Mouse (Mus musculus): ENCODE measurements around the gene Atp5g1. TPM values are rescaled to one million over a fixed set of nuclear protein-coding genes. Genes with fewer than 3 reads are reported as not detected.

Atp5g1 gene
- polyA plus RNA-seq, 1 experiment from 2014 or later: 435 TPM

- Histone ChIP-seq H3K4me3 (no peak overlapping the region), H3K36me3 (ENCODE audit: poor library complexity, severe bottlenecking) (peaks cover 39% of the 10 kb centered on the region), H3K9me3 (replicated peaks) (no peaks in the 10 kb centered on the region), H3K27ac (no peak overlapping the region), H3K4me2 (no peak overlapping the region), H3K4me1 (peaks cover 23% of the 10 kb centered on the region), H3K9ac (no peak overlapping the region), H3K27me3 (0 out of 2 replicates have a peak, but pooled peaks cover 2% of the 10 kb centered on the region)
- 94% methylated on average over 5 of the region's 5 CpGs for WGBS
- ATAC-seq: no peak
Measured at GRCm38 (mm10) chr11:96037499-96037898, 38.0 kb downstream of the Atp5g1 start.

- Histone ChIP-seq H3K4me1 (peaks cover 23% of the 10 kb centered on the region), H3K27me3 (peaks cover 5% of the 10 kb centered on the region; the same call in 1 of the 2 replicates), H3K9me3 (replicated peaks) (no peaks in the 10 kb centered on the region), H3K4me2 (peak overlapping the region; percentile 95), H3K4me3 (peak overlapping the region; percentile 91), H3K27ac (no peak overlapping the region), H3K9ac (peak overlapping the region; percentile 85), H3K36me3 (ENCODE audit: poor library complexity, severe bottlenecking) (peaks cover 19% of the 10 kb centered on the region)
- 9% methylated on average over 6 of the region's 6 CpGs for WGBS
- no peak; the same call in 1 of the 2 replicates for ATAC-seq
Measured at GRCm38 (mm10) chr11:96035133-96035532, 40.3 kb downstream of the Atp5g1 start.

DNA sequence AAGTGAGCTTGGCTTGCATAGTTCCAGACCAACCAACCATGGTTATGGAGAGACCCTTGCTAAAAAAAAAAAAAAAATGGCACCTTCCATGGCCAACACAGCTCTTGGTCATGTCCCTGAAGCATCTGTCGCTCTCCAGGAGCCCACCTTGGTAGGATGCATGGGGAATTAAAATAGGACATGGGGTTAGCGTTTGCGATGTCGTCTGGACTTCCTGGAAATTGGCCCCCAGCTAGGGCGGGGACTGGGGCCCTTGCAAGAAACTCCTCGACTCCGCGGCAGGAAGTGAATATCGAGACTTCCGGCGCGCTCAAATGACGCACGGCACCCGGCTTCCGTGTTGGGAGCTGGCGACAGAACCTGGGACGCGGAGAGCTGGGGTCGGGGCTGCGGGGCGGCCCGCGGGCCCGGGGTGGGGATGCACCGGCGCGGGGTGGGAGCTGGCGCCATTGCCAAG is 40.8 kb downstream of the Atp5g1 start, which contains the start of gene Snf8:
Snf8 (plus strand) TSS at position 290 of the 457 bp plus-strand sequence.
- under 1% methylated on average over 29 of the region's 29 CpGs for WGBS
- peak within 1 kb of the TSS; percentile 95 for H3K4me2 ChIP-seq
- H3K4me3 ChIP-seq: peak within 1 kb of the TSS; percentile 91
- H3K9ac ChIP-seq: peak within 1 kb of the TSS; percentile 85
- H3K27me3 ChIP-seq: peaks cover 5% of the 10 kb centered on the region; the same call in 1 of the 2 replicates
- peaks cover 16% of the 10 kb centered on the region for H3K36me3 ChIP-seq (ENCODE audit: poor library complexity, severe bottlenecking)
- peaks cover 23% of the 10 kb centered on the region for H3K4me1 ChIP-seq
- peak; percentile 83 for ATAC-seq
- H3K9me3 ChIP-seq (replicated peaks): no peaks in the 10 kb centered on the region
- no peak within 1 kb of the TSS; the same call in 1 of the 2 replicates for H3K27ac ChIP-seq

GRCm38 (mm10) chr11:96034116-96034515 is 41.4 kb downstream of the Atp5g1 start:
- H3K27ac ChIP-seq: no peak overlapping the region
- 48% methylated on average over 8 of the region's 8 CpGs for WGBS
- H3K27me3 ChIP-seq: peaks cover 8% of the 10 kb centered on the region; the same call in 1 of the 2 replicates
- no peak for ATAC-seq
- H3K9ac ChIP-seq: no peak overlapping the region
- H3K4me2 ChIP-seq: peak overlapping the region; percentile 95
- H3K4me1 ChIP-seq: peaks cover 23% of the 10 kb centered on the region
- peak overlapping the region; percentile 91 for H3K4me3 ChIP-seq
- H3K36me3 ChIP-seq (ENCODE audit: poor library complexity, severe bottlenecking): peaks cover 11% of the 10 kb centered on the region
- H3K9me3 ChIP-seq (replicated peaks): no peaks in the 10 kb centered on the region

- Histone ChIP-seq H3K9me3 (replicated peaks) (no peaks in the 10 kb centered on the region), H3K9ac (no peak overlapping the region), H3K36me3 (ENCODE audit: poor library complexity, severe bottlenecking) (peaks cover 5% of the 10 kb centered on the region), H3K4me1 (peaks cover 23% of the 10 kb centered on the region), H3K4me3 (no peak overlapping the region), H3K27me3 (peaks cover 13% of the 10 kb centered on the region; the same call in 1 of the 2 replicates), H3K4me2 (no peak overlapping the region), H3K27ac (no peak overlapping the region)
- WGBS: 92% methylated on average over 3 of the region's 3 CpGs
- no peak for ATAC-seq
Measured at GRCm38 (mm10) chr11:96033264-96033663, 42.2 kb downstream of the Atp5g1 start.

- ATAC-seq: no peak
- H3K4me3 ChIP-seq: no peak overlapping the region
- peaks cover 13% of the 10 kb centered on the region; the same call in 1 of the 2 replicates for H3K27me3 ChIP-seq
- no peaks in the 10 kb centered on the region for H3K9me3 ChIP-seq (replicated peaks)
- no peak overlapping the region for H3K9ac ChIP-seq
- 85% methylated on average over 2 of the region's 2 CpGs for WGBS
- no peak overlapping the region for H3K4me2 ChIP-seq
- H3K36me3 ChIP-seq (ENCODE audit: poor library complexity, severe bottlenecking): no peaks in the 10 kb centered on the region
- H3K27ac ChIP-seq: no peak overlapping the region
- peaks cover 22% of the 10 kb centered on the region for H3K4me1 ChIP-seq
Measured at GRCm38 (mm10) chr11:96031701-96032100, 43.8 kb downstream of the Atp5g1 start.

DNA sequence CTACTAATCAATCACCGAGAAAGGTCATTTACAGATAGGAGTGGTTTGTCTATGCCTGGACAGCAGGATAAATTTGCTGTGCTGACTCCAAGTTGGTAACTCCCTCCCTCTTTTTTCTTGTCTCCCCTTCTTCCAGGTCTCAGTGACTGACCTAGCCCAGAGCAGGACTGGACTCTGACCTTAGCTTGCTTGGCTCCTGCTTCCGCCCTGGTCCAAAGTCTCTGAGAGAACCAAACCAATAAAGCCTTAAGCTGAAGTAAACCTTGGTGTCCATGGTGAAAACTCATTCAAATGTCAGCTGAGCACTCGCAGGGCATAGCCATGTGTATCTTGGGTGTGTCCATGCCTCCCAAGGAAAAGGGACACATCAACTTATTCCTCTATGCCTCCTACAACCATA is 44.9 kb downstream of the Atp5g1 start:
- ATAC-seq: no peak
- 84% methylated on average over 3 of the region's 3 CpGs for WGBS
- Histone ChIP-seq H3K27me3 (peaks cover 13% of the 10 kb centered on the region; the same call in 1 of the 2 replicates), H3K27ac (no peak overlapping the region), H3K36me3 (ENCODE audit: poor library complexity, severe bottlenecking) (no peaks in the 10 kb centered on the region), H3K9ac (no peak overlapping the region), H3K4me1 (peaks cover 12% of the 10 kb centered on the region), H3K4me3 (no peak overlapping the region), H3K9me3 (replicated peaks) (no peaks in the 10 kb centered on the region), H3K4me2 (no peak overlapping the region)

- 72% methylated on average over 5 of the region's 5 CpGs for WGBS
Measured at GRCm38 (mm10) chr11:96028130-96028529, 47.3 kb downstream of the Atp5g1 start.

DNA sequence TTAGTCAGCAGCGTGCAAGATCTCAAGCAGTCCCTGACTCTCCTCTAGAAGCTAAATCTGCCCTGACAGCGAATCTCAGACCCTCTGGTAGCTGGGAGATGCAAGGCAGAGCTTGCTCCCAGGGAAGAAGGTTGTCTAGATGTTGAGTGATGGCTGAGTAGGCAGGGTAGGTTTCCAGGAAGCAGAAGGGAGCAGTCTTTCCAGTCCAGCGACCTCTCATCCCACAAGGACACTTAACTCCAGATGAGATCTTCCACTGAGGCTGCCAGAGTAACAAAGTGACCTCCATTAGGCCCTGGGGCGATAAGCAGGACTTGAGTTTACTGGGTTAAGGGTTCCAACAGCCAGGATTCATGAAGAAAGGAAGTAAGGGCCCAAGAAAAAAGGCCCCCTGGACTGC is 54.8 kb downstream of the Atp5g1 start:
- Histone ChIP-seq H3K27me3 (no peaks in the 10 kb centered on the region), H3K36me3 (ENCODE audit: poor library complexity, severe bottlenecking) (no peaks in the 10 kb centered on the region), H3K4me1 (no peaks in the 10 kb centered on the region), H3K9me3 (replicated peaks) (no peaks in the 10 kb centered on the region), H3K4me3 (no peak overlapping the region), H3K4me2 (no peak overlapping the region), H3K9ac (no peak overlapping the region), H3K27ac (no peak overlapping the region)
- no peak for ATAC-seq
- 70% methylated on average over 4 of the region's 4 CpGs for WGBS

More at GRCm38 (mm10) chr11:96028130-96028529, 47.3 kb downstream of the Atp5g1 start:
- H3K27ac ChIP-seq: no peak overlapping the region
- no peak overlapping the region for H3K4me2 ChIP-seq
- ATAC-seq: no peak
- H3K36me3 ChIP-seq (ENCODE audit: poor library complexity, severe bottlenecking): no peaks in the 10 kb centered on the region
- no peaks in the 10 kb centered on the region for H3K4me1 ChIP-seq
- H3K27me3 ChIP-seq: peaks cover 13% of the 10 kb centered on the region; the same call in 1 of the 2 replicates
- no peak overlapping the region for H3K4me3 ChIP-seq
- no peak overlapping the region for H3K9ac ChIP-seq
- H3K9me3 ChIP-seq (replicated peaks): no peaks in the 10 kb centered on the region

Other genes starting within 250 kb of the Atp5g1 start
- gene Gngt2, start 238.5 kb downstream of the Atp5g1 start, polyA plus RNA-seq (2015; fragmentation: Nextera tagmentation; extraction: Ambion mirVana): 1.4 and 2.8 TPM in 2 replicates
- 0.96 and 1.5 TPM in 2 replicates for gene Abi3, start 233.2 kb downstream of the Atp5g1 start, polyA plus RNA-seq (2015; fragmentation: Nextera tagmentation; extraction: Ambion mirVana)
- gene B4galnt2, start 160.8 kb downstream of the Atp5g1 start, polyA plus RNA-seq (2015; fragmentation: Nextera tagmentation; extraction: Ambion mirVana): not detected in 2 replicates
- gene Igf2bp1, start 69.7 kb downstream of the Atp5g1 start, polyA plus RNA-seq (2015; fragmentation: Nextera tagmentation; extraction: Ambion mirVana): 53.4 and 58.0 TPM in 2 replicates
- gene Gip, start 51.1 kb downstream of the Atp5g1 start, polyA plus RNA-seq (2015; fragmentation: Nextera tagmentation; extraction: Ambion mirVana): not detected in 2 replicates
- gene Snf8, start 40.8 kb downstream of the Atp5g1 start, polyA plus RNA-seq (2015; fragmentation: Nextera tagmentation; extraction: Ambion mirVana): 129 and 132 TPM in 2 replicates
- gene Ube2z, start 10.3 kb downstream of the Atp5g1 start, polyA plus RNA-seq (2015; fragmentation: Nextera tagmentation; extraction: Ambion mirVana): 25.8 and 27.7 TPM in 2 replicates
- not detected in 2 replicates for gene Calcoco2, start 36.3 kb upstream of the Atp5g1 start, polyA plus RNA-seq (2015; fragmentation: Nextera tagmentation; extraction: Ambion mirVana)
- 0.19 and 0.22 TPM in 2 replicates for gene Ttll6, start 58.1 kb upstream of the Atp5g1 start, polyA plus RNA-seq (2015; fragmentation: Nextera tagmentation; extraction: Ambion mirVana)
- not detected in 2 replicates for gene Hoxb13, start 118.6 kb upstream of the Atp5g1 start, polyA plus RNA-seq (2015; fragmentation: Nextera tagmentation; extraction: Ambion mirVana)
- not detected in 2 replicates for gene Hoxb9, start 195.8 kb upstream of the Atp5g1 start, polyA plus RNA-seq (2015; fragmentation: Nextera tagmentation; extraction: Ambion mirVana)
- not detected in 2 replicates for gene Hoxb8, start 206.2 kb upstream of the Atp5g1 start, polyA plus RNA-seq (2015; fragmentation: Nextera tagmentation; extraction: Ambion mirVana)
- gene Hoxb7, start 211.0 kb upstream of the Atp5g1 start, polyA plus RNA-seq (2015; fragmentation: Nextera tagmentation; extraction: Ambion mirVana): not detected in 2 replicates
- not detected in 2 replicates for gene Hoxb6, start 216.8 kb upstream of the Atp5g1 start, polyA plus RNA-seq (2015; fragmentation: Nextera tagmentation; extraction: Ambion mirVana)
- 0.09 TPM in 1 of 2 replicates, not detected in the other for gene Hoxb5, start 227.7 kb upstream of the Atp5g1 start, polyA plus RNA-seq (2015; fragmentation: Nextera tagmentation; extraction: Ambion mirVana)
- not detected in 2 replicates for gene Hoxb4, start 242.6 kb upstream of the Atp5g1 start, polyA plus RNA-seq (2015; fragmentation: Nextera tagmentation; extraction: Ambion mirVana)
- not detected in 2 replicates for gene Hoxb3, start 247.7 kb upstream of the Atp5g1 start, polyA plus RNA-seq (2015; fragmentation: Nextera tagmentation; extraction: Ambion mirVana)